Mouse (Mus musculus) ES-E14 (cell line): Measurements from ENCODE around the gene Nos2. TPM values are rescaled to one million over a fixed set of nuclear protein-coding genes. Genes with fewer than 3 reads are reported as not detected.

ENCODE experiments used
- DNase-seq: peaks from one replicate; pipeline ENCODE4 v3.0.0-alpha.2; 2013; ENCODE audit warnings: low read depth, low spot score
- H3K27ac ChIP-seq: 2 replicates; pipeline ENCODE4 v1.5.1; 2012; ENCODE audit warnings: low read depth, mild to moderate bottlenecking, low read length, moderate library complexity, mixed read lengths; ENCODE audit not compliant: poor library complexity, insufficient read depth, severe bottlenecking
- H3K36me3 ChIP-seq: 2 replicates; pipeline ENCODE4 v1.6.1; 2012; ENCODE audit warnings: mild to moderate bottlenecking, low read length, moderate library complexity, mixed read lengths; ENCODE audit not compliant: control insufficient read depth, poor library complexity, insufficient read depth, severe bottlenecking
- H3K4me1 ChIP-seq, 2 experiments: fragments of 150-350 bp in 1 of 2; sonication (generic) in 1 of 2; 2 replicates each; pipeline ENCODE4 v1.6.1; 2012; ENCODE audit warnings: low read length in 2 of 2, mild to moderate bottlenecking in 1 of 2, mixed read lengths in 1 of 2; ENCODE audit not compliant: control insufficient read depth in 2 of 2, insufficient read depth in 2 of 2, poor library complexity in 1 of 2
- H3K4me3 ChIP-seq, 2 experiments: fragments of 150-350 bp in 1 of 2; sonication (generic) in 1 of 2; 2 replicates each; pipeline ENCODE4 v1.5.1; 2012; ENCODE audit warnings: low read length in 2 of 2, low read depth in 1 of 2, mild to moderate bottlenecking in 1 of 2, mixed read lengths in 1 of 2; ENCODE audit not compliant: insufficient read depth in 1 of 2, poor library complexity in 1 of 2, severe bottlenecking in 1 of 2
- H3K9ac ChIP-seq: 2 replicates; pipeline ENCODE4 v1.6.1; 2012; ENCODE audit warnings: low read depth, mild to moderate bottlenecking, low read length, mixed read lengths; ENCODE audit not compliant: poor library complexity, insufficient read depth, severe bottlenecking
- H3K9me3 ChIP-seq: fragments of 150-350 bp; sonication (generic); 2 replicates; pipeline ENCODE4 v1.6.1; 2012; ENCODE audit warnings: low read depth, mild to moderate bottlenecking, low read length; ENCODE audit not compliant: control insufficient read depth, insufficient read depth
- CHD2 ChIP-seq: IDR thresholded peaks from 2 replicates; pipeline ENCODE4 v1.6.1; 2014; ENCODE audit warnings: mild to moderate bottlenecking, low read depth, low read length, inconsistent platforms
- HCFC1 ChIP-seq: IDR thresholded peaks from 2 replicates; pipeline ENCODE4 v1.6.1; 2012; ENCODE audit warnings: low read length, inconsistent platforms, borderline replicate concordance; ENCODE audit not compliant: insufficient read depth
- MAFK ChIP-seq: IDR thresholded peaks from 2 replicates; pipeline ENCODE4 v1.6.1; 2014; ENCODE audit warnings: mild to moderate bottlenecking, low read depth, low read length, inconsistent platforms; ENCODE audit not compliant: insufficient read depth
- ZC3H11A ChIP-seq: IDR thresholded peaks from 2 replicates; pipeline ENCODE4 v1.6.1; 2012; ENCODE audit warnings: low read depth, mild to moderate bottlenecking, inconsistent platforms, low read length, borderline replicate concordance
- ZNF384 ChIP-seq: IDR thresholded peaks from 2 replicates; pipeline ENCODE4 v1.6.1; 2012; ENCODE audit warnings: low read depth, low read length, inconsistent platforms
- in situ Hi-C, 2 experiments: fragments of 600-800 bp; cut with MboI; formaldehyde crosslinking; loops; one replicate each; pipeline ENCODE4 v1.15.1; 2025; ENCODE audit warnings: low sequenced_read_pairs in 2 of 2, inconsistent platforms in 1 of 2; ENCODE audit not compliant: unreplicated experiment in 2 of 2
- total RNA-seq: library from RNA; depleted of rRNA; stranded (reverse); fragments of 300-350 nt; gene quantifications from 2 replicates; pipeline ENCODE4 v1.2.3, GENCODE M21; 2012

The Nos2 gene
- total RNA-seq, 1 experiment: 0.22 TPM

- H3K9ac ChIP-seq: no peak overlapping the region
- H3K27ac ChIP-seq: no peak overlapping the region
- no peak for DNase-seq
- H3K9me3 ChIP-seq: no peaks in the 10 kb centered on the region
- TF ChIP-seq ZC3H11A (no peak), HCFC1 (no peak), MAFK (no peak), ZNF384 (no peak), CHD2 (no peak)
- H3K4me1 ChIP-seq: peaks cover 0 to 2% of the 10 kb centered on the region in 2 experiments; a peak in 1 of 4 replicates
- no peaks in the 10 kb centered on the region for H3K36me3 ChIP-seq
- no peak overlapping the region for H3K4me3 ChIP-seq
- in situ Hi-C loops: no loop called here
Observed at GRCm38 (mm10) chr11:78950365-78950764, 29.8 kb downstream of the Nos2 start.

- no peak overlapping the region for H3K27ac ChIP-seq
- no peaks in the 10 kb centered on the region for H3K9me3 ChIP-seq
- DNase-seq: peak; percentile 72
- peaks cover 0 to 2% of the 10 kb centered on the region in 2 experiments; a peak in 1 of 4 replicates for H3K4me1 ChIP-seq
- H3K4me3 ChIP-seq: peak overlapping the region in 1 of 2 experiments; percentile 53; a peak in 2 of 4 replicates
- no peak overlapping the region for H3K9ac ChIP-seq
- in situ Hi-C loops: no loop called here
- no peak for TF ChIP-seq CHD2
- TF ChIP-seq ZNF384: no peak
- no peak for TF ChIP-seq ZC3H11A
- no peak for TF ChIP-seq MAFK
- no peak for TF ChIP-seq HCFC1
- no peaks in the 10 kb centered on the region for H3K36me3 ChIP-seq
Observed at GRCm38 (mm10) chr11:78952467-78952866, 31.9 kb downstream of the Nos2 start.

GRCm38 (mm10) chr11:78956260-78956659, 35.7 kb downstream of the Nos2 start:
- TF ChIP-seq CHD2: no peak
- no peak for TF ChIP-seq HCFC1
- TF ChIP-seq MAFK: 0 out of 2 replicates have a peak, but pooled peaks have one; percentile 8
- TF ChIP-seq ZC3H11A: peak; percentile 71
- TF ChIP-seq ZNF384: no peak
- peaks cover 0 to 2% of the 10 kb centered on the region in 2 experiments; a peak in 1 of 4 replicates for H3K4me1 ChIP-seq
- no peak overlapping the region for H3K27ac ChIP-seq
- no peaks in the 10 kb centered on the region for H3K36me3 ChIP-seq
- peak; percentile 77 for DNase-seq
- H3K9ac ChIP-seq: 0 out of 2 replicates have a peak overlapping the region, but pooled peaks have one; percentile 15
- in situ Hi-C loops: no loop called here
- no peaks in the 10 kb centered on the region for H3K9me3 ChIP-seq
- H3K4me3 ChIP-seq: peak overlapping the region in 1 of 2 experiments; percentile 34; a peak in 2 of 4 replicates

- TF ChIP-seq ZC3H11A (no peak), MAFK (no peak), ZNF384 (no peak), CHD2 (no peak), HCFC1 (no peak)
- Histone ChIP-seq H3K9me3 (no peaks in the 10 kb centered on the region), H3K4me1 (no peaks in the 10 kb centered on the region), H3K9ac (no peak overlapping the region), H3K4me3 (no peak overlapping the region), H3K27ac (no peak overlapping the region), H3K36me3 (no peaks in the 10 kb centered on the region)
- in situ Hi-C loops: no loop called here
- no peak for DNase-seq
Observed at GRCm38 (mm10) chr11:78959367-78959766, 38.8 kb downstream of the Nos2 start.
